Mouse (Mus musculus): ENCODE measurements around the gene Ramp1. TPM values are rescaled to one million over a fixed set of nuclear protein-coding genes. Genes with fewer than 3 reads are reported as not detected.

Ramp1 gene
- total and polyA plus RNA-seq, 2 experiments from 2014 or later: 22.4 to 29.4 TPM

DNA sequence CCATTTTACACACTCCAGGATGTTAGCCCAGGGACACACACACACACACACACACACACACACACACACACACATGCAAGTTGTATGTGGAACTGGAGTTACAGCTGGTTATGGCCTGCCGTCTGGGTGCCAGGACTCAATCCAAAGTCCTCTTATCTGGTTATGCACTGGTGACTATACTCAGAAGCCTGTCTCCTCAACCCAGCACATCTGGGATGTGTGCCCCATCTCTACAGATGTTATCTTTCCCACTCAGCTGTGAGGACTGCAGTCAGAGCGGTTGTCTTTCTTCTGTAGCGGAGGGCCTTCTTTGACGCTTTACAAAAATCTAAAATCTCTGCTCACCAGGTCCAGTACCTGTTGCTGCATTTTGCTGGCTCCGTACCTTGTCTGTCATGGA lies 4.8 kb upstream of the Ramp1 start:
- 89% methylated on average over 5 of the region's 5 CpGs for WGBS
- TF ChIP-seq CTCF (IDR thresholded peaks at IDR 0.05): no peak
- no peaks in the 10 kb centered on the region for H3K9me3 ChIP-seq (ENCODE audit: low read length)
- H3K4me3 ChIP-seq (ENCODE audit: low read depth, low read length): no peak overlapping the region
- H3K27ac ChIP-seq (ENCODE audit: low read depth, low read length): no peak overlapping the region
- no peaks in the 10 kb centered on the region for H3K27me3 ChIP-seq (ENCODE audit: insufficient read depth, low read length)
- no peak overlapping the region for H3K9ac ChIP-seq (replicated peaks; ENCODE audit: low read length, poor library complexity, severe bottlenecking)
- no peak for DNase-seq (ENCODE audit: low spot score)
- no peak for ATAC-seq (ENCODE audit: low FRiP score)
- peaks cover 2% of the 10 kb centered on the region for H3K4me1 ChIP-seq (ENCODE audit: insufficient read depth, low read length)
- H3K36me3 ChIP-seq (ENCODE audit: insufficient read depth, low read length): no peaks in the 10 kb centered on the region
- H3K4me2 ChIP-seq (ENCODE audit: low read depth, low read length, poor library complexity, severe bottlenecking): no peak overlapping the region

DNA sequence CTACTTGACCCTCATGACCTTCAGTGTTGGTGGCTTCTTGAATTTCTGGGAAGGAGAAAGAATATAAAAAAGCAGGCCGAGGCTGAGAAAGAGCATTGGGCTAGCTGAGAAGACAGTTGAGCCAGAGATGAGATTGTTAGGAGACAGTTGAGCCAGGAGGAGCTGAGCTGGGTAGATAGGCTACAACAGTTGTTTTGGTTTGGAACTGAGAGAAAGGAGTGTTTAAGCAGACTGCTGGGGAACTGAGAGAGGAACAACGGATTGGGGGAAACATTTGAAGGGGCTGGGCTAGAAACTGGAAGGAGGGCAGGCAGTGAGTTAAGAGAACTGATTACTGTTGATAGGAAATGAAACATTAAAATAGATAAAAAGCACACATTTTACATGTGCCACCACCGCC lies 3.6 kb upstream of the Ramp1 start:
- Histone ChIP-seq H3K27ac (ENCODE audit: low read depth, low read length) (no peak overlapping the region), H3K36me3 (ENCODE audit: insufficient read depth, low read length) (no peaks in the 10 kb centered on the region), H3K4me3 (ENCODE audit: low read depth, low read length) (no peak overlapping the region), H3K9me3 (ENCODE audit: low read length) (no peaks in the 10 kb centered on the region), H3K9ac (replicated peaks; ENCODE audit: low read length, poor library complexity, severe bottlenecking) (no peak overlapping the region), H3K4me2 (ENCODE audit: low read depth, low read length, poor library complexity, severe bottlenecking) (no peak overlapping the region), H3K4me1 (ENCODE audit: insufficient read depth, low read length) (peaks cover 9% of the 10 kb centered on the region), H3K27me3 (ENCODE audit: insufficient read depth, low read length) (no peaks in the 10 kb centered on the region; the same call in 1 of the 2 replicates)
- 58% methylated on average over 3 of the region's 3 CpGs for WGBS
- TF ChIP-seq CTCF (IDR thresholded peaks at IDR 0.05): no peak
- no peak for DNase-seq (ENCODE audit: low spot score)
- ATAC-seq (ENCODE audit: low FRiP score): no peak

DNA sequence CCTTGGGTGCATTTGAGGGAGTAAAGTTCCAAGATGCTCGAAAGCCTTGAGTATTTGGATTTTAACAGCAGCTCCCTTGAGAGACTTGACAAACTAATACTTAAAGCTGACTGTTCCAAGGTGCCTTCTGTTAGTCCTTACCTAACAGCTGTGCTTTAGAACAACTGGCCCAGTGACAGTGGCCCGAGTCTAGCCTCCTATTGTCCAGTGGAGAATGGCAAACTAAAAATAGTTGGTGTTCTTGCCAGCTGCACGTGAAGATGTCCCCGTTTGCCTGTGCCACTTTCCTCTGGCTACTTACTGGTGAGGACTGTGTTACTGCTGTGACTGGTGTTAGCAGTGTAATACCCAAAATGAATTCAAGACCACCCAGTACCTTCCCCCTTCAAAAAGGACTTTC lies 2.8 kb upstream of the Ramp1 start:
- H3K27me3 ChIP-seq (ENCODE audit: insufficient read depth, low read length): no peaks in the 10 kb centered on the region; the same call in 1 of the 2 replicates
- no peaks in the 10 kb centered on the region for H3K36me3 ChIP-seq (ENCODE audit: insufficient read depth, low read length)
- no peak overlapping the region for H3K4me2 ChIP-seq (ENCODE audit: low read depth, low read length, poor library complexity, severe bottlenecking)
- no peak overlapping the region for H3K27ac ChIP-seq (ENCODE audit: low read depth, low read length)
- no peak overlapping the region for H3K4me3 ChIP-seq (ENCODE audit: low read depth, low read length)
- peaks cover 9% of the 10 kb centered on the region for H3K4me1 ChIP-seq (ENCODE audit: insufficient read depth, low read length)
- no peak for TF ChIP-seq CTCF (IDR thresholded peaks at IDR 0.05)
- no peak for DNase-seq (ENCODE audit: low spot score)
- 74% methylated on average over 4 of the region's 4 CpGs for WGBS
- no peak for ATAC-seq (ENCODE audit: low FRiP score)
- no peak overlapping the region for H3K9ac ChIP-seq (replicated peaks; ENCODE audit: low read length, poor library complexity, severe bottlenecking)
- H3K9me3 ChIP-seq (ENCODE audit: low read length): no peaks in the 10 kb centered on the region

DNA sequence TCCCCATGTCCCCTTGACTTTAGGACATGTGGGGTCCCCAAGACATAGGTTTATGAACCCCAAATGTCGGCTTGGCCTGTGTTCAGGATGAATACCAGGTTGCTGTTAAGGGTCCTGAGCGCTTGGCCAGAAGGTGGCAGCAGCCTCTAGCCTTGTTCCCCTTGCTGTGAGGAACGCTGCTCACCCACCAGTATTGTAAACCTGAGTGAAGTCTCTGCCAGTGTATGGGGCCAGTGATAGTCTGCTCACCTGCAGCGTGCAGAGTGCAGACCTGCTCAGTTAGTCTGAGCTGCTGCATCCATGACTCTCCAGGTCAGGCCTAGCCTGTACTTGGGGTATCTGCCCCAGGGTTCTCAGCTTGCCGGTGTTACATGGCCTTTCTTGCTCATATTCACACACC lies 536 bp upstream of the Ramp1 start:
- Histone ChIP-seq H3K4me2 (ENCODE audit: low read depth, low read length, poor library complexity, severe bottlenecking) (no peak overlapping the region), H3K9ac (replicated peaks; ENCODE audit: low read length, poor library complexity, severe bottlenecking) (no peak overlapping the region), H3K4me1 (ENCODE audit: insufficient read depth, low read length) (peaks cover 9% of the 10 kb centered on the region), H3K27me3 (ENCODE audit: insufficient read depth, low read length) (no peaks in the 10 kb centered on the region; the same call in 1 of the 2 replicates), H3K4me3 (ENCODE audit: low read depth, low read length) (no peak overlapping the region), H3K27ac (ENCODE audit: low read depth, low read length) (no peak overlapping the region), H3K36me3 (ENCODE audit: insufficient read depth, low read length) (no peaks in the 10 kb centered on the region), H3K9me3 (ENCODE audit: low read length) (no peaks in the 10 kb centered on the region)
- DNase-seq (ENCODE audit: low spot score) (peak; percentile 78), ATAC-seq (ENCODE audit: low FRiP score) (no peak)
- TF ChIP-seq CTCF (IDR thresholded peaks at IDR 0.05): peak; percentile 87
- WGBS: 34% methylated on average over 5 of the region's 5 CpGs

DNA sequence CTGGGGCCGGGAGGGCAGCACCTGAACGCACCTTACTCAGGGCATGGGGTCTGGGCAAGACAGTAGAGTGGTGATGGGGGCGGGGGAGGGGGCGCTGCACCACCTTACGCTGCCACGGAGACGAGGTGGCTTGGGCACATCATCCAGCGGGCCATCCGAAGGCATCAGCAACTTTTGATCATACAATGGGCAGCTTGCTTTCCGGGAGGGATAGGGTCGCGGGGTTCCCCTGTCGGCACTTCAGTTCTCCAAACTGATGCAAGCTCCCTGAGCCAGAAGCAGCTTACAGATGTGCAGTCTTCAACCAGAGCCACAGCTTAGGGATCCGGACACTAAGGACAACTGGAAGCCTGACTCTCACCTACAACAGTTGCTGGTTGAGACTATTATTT lies 548 bp downstream of the Ramp1 start:
- ATAC-seq (ENCODE audit: low FRiP score) (no peak; the same call in 1 of the 2 replicates), DNase-seq (ENCODE audit: low spot score) (no peak)
- Histone ChIP-seq H3K36me3 (ENCODE audit: insufficient read depth, low read length) (no peaks in the 10 kb centered on the region), H3K4me2 (ENCODE audit: low read depth, low read length, poor library complexity, severe bottlenecking) (peak overlapping the region; percentile 81), H3K9me3 (ENCODE audit: low read length) (no peaks in the 10 kb centered on the region), H3K9ac (replicated peaks; ENCODE audit: low read length, poor library complexity, severe bottlenecking) (peak overlapping the region; percentile 56), H3K27ac (ENCODE audit: low read depth, low read length) (peak overlapping the region; percentile 32; the same call in 1 of the 2 replicates), H3K4me1 (ENCODE audit: insufficient read depth, low read length) (peaks cover 9% of the 10 kb centered on the region), H3K27me3 (ENCODE audit: insufficient read depth, low read length) (no peaks in the 10 kb centered on the region; the same call in 1 of the 2 replicates), H3K4me3 (ENCODE audit: low read depth, low read length) (peak overlapping the region; percentile 37)
- 7% methylated on average over 14 of the region's 14 CpGs for WGBS
- TF ChIP-seq CTCF (IDR thresholded peaks at IDR 0.05): no peak

DNA sequence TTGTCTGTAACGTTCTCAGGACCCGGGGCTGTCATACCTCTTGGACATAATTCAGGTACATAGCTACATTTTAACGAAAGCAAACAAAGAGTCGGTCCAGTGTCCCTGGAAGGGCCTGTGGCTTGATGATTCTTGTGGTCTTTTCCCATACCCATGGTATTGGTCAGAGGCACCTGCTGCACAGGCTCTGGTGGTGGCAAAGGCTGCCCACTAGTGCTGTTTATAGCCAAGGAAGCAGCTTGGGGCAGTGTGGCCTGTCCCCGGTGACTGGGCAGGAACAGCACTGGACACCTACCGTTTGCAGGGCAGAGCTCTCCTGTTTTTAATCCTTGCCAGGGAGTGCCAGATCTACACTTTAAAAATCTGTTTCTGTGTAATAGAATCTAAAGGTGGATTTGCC lies 1.1 kb downstream of the Ramp1 start:
- no peak for TF ChIP-seq CTCF (IDR thresholded peaks at IDR 0.05)
- peak overlapping the region; percentile 81 for H3K4me2 ChIP-seq (ENCODE audit: low read depth, low read length, poor library complexity, severe bottlenecking)
- H3K36me3 ChIP-seq (ENCODE audit: insufficient read depth, low read length): no peaks in the 10 kb centered on the region
- DNase-seq (ENCODE audit: low spot score): no peak
- H3K4me3 ChIP-seq (ENCODE audit: low read depth, low read length): peak overlapping the region; percentile 37; the same call in 1 of the 2 replicates
- H3K9me3 ChIP-seq (ENCODE audit: low read length): no peaks in the 10 kb centered on the region
- WGBS: 69% methylated on average over 6 of the region's 6 CpGs
- no peak for ATAC-seq (ENCODE audit: low FRiP score)
- H3K27me3 ChIP-seq (ENCODE audit: insufficient read depth, low read length): no peaks in the 10 kb centered on the region; the same call in 1 of the 2 replicates
- H3K4me1 ChIP-seq (ENCODE audit: insufficient read depth, low read length): peaks cover 9% of the 10 kb centered on the region
- no peak overlapping the region for H3K9ac ChIP-seq (replicated peaks; ENCODE audit: low read length, poor library complexity, severe bottlenecking)
- 0 out of 2 replicates have a peak overlapping the region, but pooled peaks have one; percentile 18 for H3K27ac ChIP-seq (ENCODE audit: low read depth, low read length)

Data from midbrain, postnatal 0 days (tissue).